Mouse (Mus musculus) ES-E14 (cell line): ENCODE data around the gene Rnf216.

Experiments
- CHD2 ChIP-seq: IDR thresholded peaks from 2 replicates; pipeline ENCODE4 v1.6.1; 2014; ENCODE audit warnings: mild to moderate bottlenecking, low read depth, low read length, inconsistent platforms
- HCFC1 ChIP-seq: IDR thresholded peaks from 2 replicates; pipeline ENCODE4 v1.6.1; 2012; ENCODE audit warnings: low read length, inconsistent platforms, borderline replicate concordance; ENCODE audit not compliant: insufficient read depth
- ZNF384 ChIP-seq: IDR thresholded peaks from 2 replicates; pipeline ENCODE4 v1.6.1; 2012; ENCODE audit warnings: low read depth, low read length, inconsistent platforms

- TF ChIP-seq ZNF384 (no peak), HCFC1 (no peak), CHD2 (no peak)
Observed at GRCm38 (mm10) chr5:143095256-143095655, 17.5 kb downstream of the Rnf216 start.
